Mouse (Mus musculus): ENCODE measurements around the gene Oosp2. TPM values are rescaled to one million over a fixed set of nuclear protein-coding genes. Genes with fewer than 3 reads are reported as not detected.

Oosp2 gene
- total RNA-seq, 2 experiments from 2014 or later, result not detected

- intact Hi-C loops (cut with DNase I), result no loop called here
- peak in 1 of 2 experiments; percentile 15 for DNase-seq (ENCODE audit: low spot score in 2 of 2)
Measured at GRCm38 (mm10) chr19:11611541-11611945, 48.8 kb downstream of the Oosp2 start.

GRCm38 (mm10) chr19:11608172-11608571 lies 52.2 kb downstream of the Oosp2 start:
- DNase-seq (ENCODE audit: low spot score in 2 of 2), result no peak

GRCm38 (mm10) chr19:11604603-11605002 lies 55.8 kb downstream of the Oosp2 start, which contains the start of gene Ms4a6d:
Ms4a6d (minus strand) TSS chr19:11604849.
- intact Hi-C loops (cut with DNase I), result loop anchor here (5.0 kb wide), 1 partner anchor 252 kb away; no protein-coding TSS in a partner anchor

More at GRCm38 (mm10) chr19:11608172-11608571, 52.2 kb downstream of the Oosp2 start:
- intact Hi-C loops (cut with DNase I), result no loop called here

GRCm38 (mm10) chr19:11602026-11602425 lies 58.3 kb downstream of the Oosp2 start:
- no peak for DNase-seq (ENCODE audit: low spot score in 2 of 2)
- intact Hi-C loops (cut with DNase I), result loop anchor here (5.0 kb wide), 1 partner anchor 250 kb away; no protein-coding TSS in a partner anchor

More at GRCm38 (mm10) chr19:11604603-11605002, 55.8 kb downstream of the Oosp2 start, which contains the start of gene Ms4a6d:
- DNase-seq (ENCODE audit: low spot score in 2 of 2), result no peak

- intact Hi-C loops (cut with DNase I), result loop anchor here (5.0 kb wide), 1 partner anchor 249 kb away; no protein-coding TSS in a partner anchor
- DNase-seq (ENCODE audit: low spot score in 2 of 2), result no peak
Measured at GRCm38 (mm10) chr19:11601349-11601748, 59.0 kb downstream of the Oosp2 start.

Other genes starting within 250 kb of the Oosp2 start
- not detected for gene Ms4a4b, start 217.0 kb downstream of the Oosp2 start, total RNA-seq (2021)
- gene Ms4a6c, start 191.2 kb downstream of the Oosp2 start, total RNA-seq (2021), result 1 to 10 TPM; 1.7 TPM
- gene Gm8369, start 174.6 kb downstream of the Oosp2 start, total RNA-seq (2021), result 1 to 10 TPM in 1 of 2 experiments, under 1 TPM in 1; 0.59 to 1.2 TPM
- gene Ms4a6b, start 144.0 kb downstream of the Oosp2 start, total RNA-seq (2021), result 1 to 10 TPM in 1 of 2 experiments, under 1 TPM in 1; 0.94 to 1.5 TPM
- gene Ms4a4d, start 123.8 kb downstream of the Oosp2 start, total RNA-seq (2021), result not detected
- 1 to 10 TPM; 1.3 to 1.6 TPM for gene Ms4a6d, start 55.7 kb downstream of the Oosp2 start, total RNA-seq (2021)
- gene Ms4a2, start 36.8 kb downstream of the Oosp2 start, total RNA-seq (2021), result not detected
- gene Ms4a3, start 19.7 kb downstream of the Oosp2 start, total RNA-seq (2021), result not detected
- not detected for gene Oosp1, start 30.6 kb upstream of the Oosp2 start, total RNA-seq (2021)
- gene Oosp3, start 36.5 kb upstream of the Oosp2 start, total RNA-seq (2021), result not detected
- not detected for gene Gif, start 87.0 kb upstream of the Oosp2 start, total RNA-seq (2021)
- 10 to 100 TPM; 40.6 to 42.7 TPM for gene Mrpl16, start 109.8 kb upstream of the Oosp2 start, total RNA-seq (2021)
- 10 to 100 TPM; 22.9 to 30.1 TPM for gene Stx3, start 158.8 kb upstream of the Oosp2 start, total RNA-seq (2021)
- not detected for gene Olfr1417, start 178.7 kb upstream of the Oosp2 start, total RNA-seq (2021)
- not detected for gene Olfr1418, start 200.5 kb upstream of the Oosp2 start, total RNA-seq (2021)
- gene Olfr1419, start 214.5 kb upstream of the Oosp2 start, total RNA-seq (2021), result not detected
- gene Olfr1420, start 226.0 kb upstream of the Oosp2 start, total RNA-seq (2021), result not detected